Mouse (Mus musculus) intestine, embryonic 15.5 days (tissue): Measurements from ENCODE around the gene Rab21. TPM values are rescaled to one million over a fixed set of nuclear protein-coding genes. Genes with fewer than 3 reads are reported as not detected.

Source experiments
- ATAC-seq: fragments of 200-750 bp; cut with Nextera tagmentation; 2 replicates; pipeline ENCODE4 v1.8.0; 2017; ENCODE audit warnings: moderate TSS enrichment, moderate library complexity
- H3K27ac ChIP-seq: fragments of 300-500 bp; sonication (generic); 2 replicates; pipeline ENCODE4 v1.5.1; 2015; ENCODE audit warnings: mild to moderate bottlenecking, inconsistent platforms
- H3K27me3 ChIP-seq: fragments of 300-500 bp; sonication (generic); replicated peaks from 2 replicates; pipeline ENCODE4 v1.6.1; 2015; ENCODE audit warnings: inconsistent platforms
- H3K36me3 ChIP-seq: fragments of 300-500 bp; sonication (generic); 2 replicates; pipeline ENCODE4 v1.6.1; 2015; ENCODE audit warnings: inconsistent platforms
- H3K4me1 ChIP-seq: fragments of 300-500 bp; sonication (generic); replicated peaks from 2 replicates; pipeline ENCODE4 v1.6.1; 2015; ENCODE audit warnings: inconsistent platforms
- H3K4me2 ChIP-seq: fragments of 300-500 bp; sonication (generic); replicated peaks from 2 replicates; pipeline ENCODE4 v1.6.1; 2015; ENCODE audit warnings: mild to moderate bottlenecking, inconsistent platforms
- H3K4me3 ChIP-seq: fragments of 300-500 bp; sonication (generic); replicated peaks from 2 replicates; pipeline ENCODE4 v1.5.1; 2015; ENCODE audit warnings: inconsistent platforms
- H3K9ac ChIP-seq: fragments of 300-500 bp; sonication (generic); 2 replicates; pipeline ENCODE4 v1.6.1; 2015; ENCODE audit warnings: inconsistent platforms
- H3K9me3 ChIP-seq: fragments of 300-500 bp; sonication (generic); 2 replicates; pipeline ENCODE4 v1.6.1; 2016; ENCODE audit warnings: inconsistent platforms
- WGBS: fragments of 180-500 bp; shearing (Covaris S2); methylation state at CpG from one replicate; pipeline ENCODE4 v1.1.7; 2015; 5-methylcytosine and 5-hydroxymethylcytosine counted together
- polyA plus RNA-seq: library from polyadenylated mRNA; unstranded; fragments of >200 nt; fragmentation: Nextera tagmentation; extraction: Ambion mirVana; gene quantifications from 2 replicates; pipeline ENCODE4 v1.2.1, GENCODE M21; 2015

The Rab21 gene
- polyA plus RNA-seq = 5.5 and 8.1 TPM in 2 replicates

GRCm38 (mm10) chr10:115315473-115316171 lies at the start of gene Rab21:
TSS of gene Rab21 (minus strand) at chr10:115315594.
- Histone ChIP-seq H3K9ac (peak within 1 kb of the TSS; percentile 96), H3K27ac (peak within 1 kb of the TSS; percentile 95), H3K36me3 (no peaks in the 10 kb centered on the region), H3K9me3 (no peaks in the 10 kb centered on the region), H3K4me1 (peaks cover 17% of the 10 kb centered on the region), H3K4me2 (peak within 1 kb of the TSS; percentile 71), H3K27me3 (no peaks in the 10 kb centered on the region), H3K4me3 (peak within 1 kb of the TSS; percentile 93)
- WGBS = under 1% methylated on average over 48 of the region's 48 CpGs
- ATAC-seq = peak; percentile 91

DNA sequence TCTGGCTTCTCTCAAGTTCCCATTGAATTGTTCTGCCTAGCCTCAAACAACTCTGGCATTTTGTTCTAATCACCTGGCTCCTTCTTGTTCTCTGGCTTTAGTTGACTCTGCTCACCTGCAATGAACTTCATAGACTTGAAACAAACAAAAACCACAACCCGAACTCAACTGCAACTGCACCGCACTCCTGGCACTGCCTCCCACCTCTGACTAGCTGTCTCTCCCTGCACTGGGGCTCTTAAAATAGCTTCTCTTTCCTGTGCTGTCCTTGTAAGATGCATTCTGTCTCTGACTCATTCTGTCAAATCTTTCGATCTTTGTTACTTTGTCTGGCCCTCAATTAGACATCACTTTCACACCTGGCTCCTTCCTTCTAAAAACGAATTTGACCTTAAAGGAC lies 47.8 kb upstream of the Rab21 start:
- H3K36me3 ChIP-seq = no peaks in the 10 kb centered on the region
- peak overlapping the region; percentile 70 for H3K4me2 ChIP-seq
- 83% methylated on average over 4 of the region's 4 CpGs for WGBS
- H3K9ac ChIP-seq = no peak overlapping the region
- H3K9me3 ChIP-seq = no peaks in the 10 kb centered on the region
- H3K27me3 ChIP-seq = no peaks in the 10 kb centered on the region
- H3K4me1 ChIP-seq = no peaks in the 10 kb centered on the region
- no peak for ATAC-seq
- H3K27ac ChIP-seq = peak overlapping the region; percentile 94; the same call in 1 of the 2 replicates
- H3K4me3 ChIP-seq = peak overlapping the region; percentile 51; the same call in 1 of the 2 replicates

GRCm38 (mm10) chr10:115362623-115362964 lies 47.2 kb upstream of the Rab21 start:
- Histone ChIP-seq H3K9me3 (no peaks in the 10 kb centered on the region), H3K9ac (peak overlapping the region; percentile 44; the same call in 1 of the 2 replicates), H3K4me2 (peak overlapping the region; percentile 70), H3K27me3 (no peaks in the 10 kb centered on the region), H3K4me3 (peak overlapping the region; percentile 51), H3K36me3 (no peaks in the 10 kb centered on the region), H3K4me1 (no peaks in the 10 kb centered on the region), H3K27ac (peak overlapping the region; percentile 94)
- ATAC-seq = peak; percentile 18
- 6% methylated on average over 9 of the region's 9 CpGs for WGBS

DNA sequence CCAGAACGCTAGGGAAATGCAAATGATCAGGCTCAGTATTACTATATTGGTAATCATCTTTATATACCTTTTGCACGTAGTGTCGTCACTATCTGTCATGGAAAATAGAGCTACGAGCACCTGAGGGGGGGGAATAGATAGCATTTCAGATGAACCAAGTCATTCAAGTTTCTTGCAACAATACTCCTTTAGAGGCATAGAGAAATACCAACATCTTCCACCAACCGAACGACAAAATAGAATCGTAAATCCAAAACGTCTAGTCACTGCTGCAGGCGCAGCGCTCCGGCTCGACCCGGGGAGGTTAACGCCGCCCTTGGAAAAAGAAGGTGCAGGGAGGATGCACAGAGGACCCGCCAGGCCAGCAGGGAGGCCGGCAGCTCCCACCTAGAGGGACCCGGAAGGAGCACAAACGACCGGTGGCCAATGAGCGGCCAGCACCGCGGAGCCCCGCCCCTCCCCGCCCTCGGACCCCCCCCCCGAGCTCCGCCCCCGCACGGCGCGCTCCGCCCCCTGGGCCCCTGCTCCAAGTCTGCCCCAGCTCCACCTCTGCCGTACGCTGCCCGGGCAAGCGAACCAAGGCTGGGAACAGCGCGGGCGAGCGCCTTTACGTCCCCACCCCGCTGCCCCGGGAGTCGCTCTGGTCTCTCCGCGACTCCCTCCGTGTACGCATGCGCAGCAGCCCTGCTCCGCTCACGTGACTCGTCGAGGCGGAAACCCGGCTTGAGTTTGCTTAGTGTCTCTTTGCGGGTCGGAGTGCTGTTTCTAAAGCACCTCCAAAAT lies 46.6 kb upstream of the Rab21 start, which contains the start of gene Tmem19:
Gene Tmem19 (minus strand): TSS at position 662 of the 783 bp plus-strand sequence.
- Histone ChIP-seq H3K9ac (peak within 1 kb of the TSS; percentile 44), H3K4me3 (peak within 1 kb of the TSS; percentile 51), H3K4me1 (no peaks in the 10 kb centered on the region), H3K9me3 (no peaks in the 10 kb centered on the region), H3K27me3 (no peaks in the 10 kb centered on the region), H3K27ac (peak within 1 kb of the TSS; percentile 94), H3K36me3 (no peaks in the 10 kb centered on the region), H3K4me2 (peak within 1 kb of the TSS; percentile 70)
- peak; percentile 99 for ATAC-seq
- under 1% methylated on average over 49 of the region's 58 CpGs for WGBS

- H3K36me3 ChIP-seq = no peaks in the 10 kb centered on the region
- H3K27me3 ChIP-seq = no peaks in the 10 kb centered on the region
- ATAC-seq = no peak
- no peak overlapping the region for H3K4me2 ChIP-seq
- no peak overlapping the region for H3K4me3 ChIP-seq
- H3K9ac ChIP-seq = no peak overlapping the region
- H3K9me3 ChIP-seq = no peaks in the 10 kb centered on the region
- WGBS = 81% methylated on average over 7 of the region's 7 CpGs
- H3K27ac ChIP-seq = no peak overlapping the region
- H3K4me1 ChIP-seq = no peaks in the 10 kb centered on the region
Observed at GRCm38 (mm10) chr10:115359066-115359465, 43.7 kb upstream of the Rab21 start.

DNA sequence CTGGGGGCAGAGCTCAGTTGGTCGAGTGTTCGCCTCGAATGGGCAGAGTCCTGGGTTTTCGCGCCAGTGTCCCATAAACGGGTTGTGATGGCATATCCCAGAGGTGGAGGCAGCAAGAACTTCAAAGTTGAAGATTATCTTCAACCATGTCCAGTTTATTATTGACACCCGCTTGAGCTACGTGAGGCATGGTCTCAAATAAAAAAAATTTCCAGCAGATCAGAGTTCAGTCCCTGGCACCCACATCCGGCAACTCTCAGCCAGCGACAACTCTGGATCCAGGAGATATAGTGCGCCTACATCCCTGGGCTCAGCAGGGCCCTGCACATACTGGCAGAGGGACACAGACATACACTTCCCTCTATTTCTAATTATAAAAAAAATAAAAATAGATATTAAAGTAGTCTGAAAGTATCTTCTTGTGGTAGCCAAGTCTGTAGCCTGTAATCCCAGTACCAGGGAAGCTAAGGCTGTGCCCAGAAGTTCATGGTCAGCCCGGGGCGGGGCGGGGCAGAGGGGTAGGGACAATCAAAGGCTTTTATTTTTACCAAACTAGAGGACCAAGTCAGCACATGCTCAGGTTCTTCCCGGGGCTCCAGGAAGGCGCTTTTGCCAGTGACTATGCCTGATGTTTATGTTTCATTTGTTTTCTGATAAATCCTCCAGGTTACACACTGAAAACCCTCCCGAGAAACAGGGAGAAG lies 43.0 kb upstream of the Rab21 start:
- no peak for ATAC-seq
- no peak overlapping the region for H3K27ac ChIP-seq
- no peak overlapping the region for H3K4me3 ChIP-seq
- 91% methylated on average over 17 of the region's 17 CpGs for WGBS
- no peaks in the 10 kb centered on the region for H3K9me3 ChIP-seq
- H3K27me3 ChIP-seq = no peaks in the 10 kb centered on the region
- no peaks in the 10 kb centered on the region for H3K36me3 ChIP-seq
- H3K4me2 ChIP-seq = no peak overlapping the region
- H3K9ac ChIP-seq = no peak overlapping the region
- no peaks in the 10 kb centered on the region for H3K4me1 ChIP-seq

- H3K9ac ChIP-seq = no peak overlapping the region
- WGBS = 88% methylated on average over 6 of the region's 7 CpGs
Observed at GRCm38 (mm10) chr10:115356106-115356505, 40.7 kb upstream of the Rab21 start.

GRCm38 (mm10) chr10:115355016-115355415 lies 39.6 kb upstream of the Rab21 start:
- Histone ChIP-seq H3K4me3 (no peak overlapping the region), H3K4me1 (no peaks in the 10 kb centered on the region), H3K4me2 (no peak overlapping the region), H3K27me3 (no peaks in the 10 kb centered on the region), H3K9me3 (no peaks in the 10 kb centered on the region), H3K9ac (no peak overlapping the region), H3K27ac (no peak overlapping the region), H3K36me3 (no peaks in the 10 kb centered on the region)
- ATAC-seq = no peak
- WGBS = 89% methylated on average over 6 of the region's 6 CpGs

More at GRCm38 (mm10) chr10:115356106-115356505, 40.7 kb upstream of the Rab21 start:
- no peak overlapping the region for H3K4me2 ChIP-seq
- H3K27ac ChIP-seq = no peak overlapping the region
- H3K4me3 ChIP-seq = no peak overlapping the region
- H3K9me3 ChIP-seq = no peaks in the 10 kb centered on the region
- H3K4me1 ChIP-seq = no peaks in the 10 kb centered on the region
- no peaks in the 10 kb centered on the region for H3K27me3 ChIP-seq
- no peak for ATAC-seq
- H3K36me3 ChIP-seq = no peaks in the 10 kb centered on the region

GRCm38 (mm10) chr10:115354553-115354952 lies 39.2 kb upstream of the Rab21 start:
- Histone ChIP-seq H3K4me2 (no peak overlapping the region), H3K9me3 (no peaks in the 10 kb centered on the region), H3K4me3 (no peak overlapping the region), H3K36me3 (no peaks in the 10 kb centered on the region), H3K4me1 (no peaks in the 10 kb centered on the region), H3K27ac (no peak overlapping the region), H3K9ac (no peak overlapping the region), H3K27me3 (no peaks in the 10 kb centered on the region)
- no peak for ATAC-seq
- WGBS = 89% methylated on average over 6 of the region's 6 CpGs

DNA sequence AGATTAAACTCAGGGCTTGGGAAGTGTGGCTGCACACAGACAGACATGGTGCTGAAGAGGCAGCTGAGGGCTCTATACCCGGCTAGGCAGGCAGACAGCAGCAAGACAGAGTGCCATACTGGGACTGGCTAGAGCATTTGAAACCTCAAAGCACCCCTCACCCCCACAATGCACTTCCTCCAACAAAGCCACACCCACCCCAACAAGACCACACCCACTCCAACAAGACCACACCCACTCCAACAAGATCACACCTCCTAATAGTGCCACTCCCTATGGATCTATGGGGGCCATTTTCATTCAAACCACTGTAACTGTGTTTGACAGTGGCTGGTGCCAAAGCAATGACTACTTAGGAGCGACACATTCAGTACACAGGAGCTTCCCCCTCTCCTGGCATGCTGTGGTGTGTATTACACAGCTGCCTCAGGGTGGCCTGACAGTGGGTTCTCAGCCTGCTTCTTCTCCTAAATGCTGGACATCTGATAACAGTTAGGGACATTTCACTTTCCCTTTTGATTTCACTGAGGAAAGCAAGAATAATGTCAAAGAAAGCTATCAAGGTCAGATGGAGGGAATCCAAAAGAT lies 35.5 kb upstream of the Rab21 start:
- Histone ChIP-seq H3K9ac (no peak overlapping the region), H3K27me3 (no peaks in the 10 kb centered on the region), H3K4me3 (no peak overlapping the region), H3K4me1 (no peaks in the 10 kb centered on the region), H3K27ac (no peak overlapping the region), H3K4me2 (no peak overlapping the region), H3K9me3 (no peaks in the 10 kb centered on the region), H3K36me3 (no peaks in the 10 kb centered on the region)
- WGBS = 86% methylated on average over 2 of the region's 2 CpGs
- peak; percentile 24; the same call in 1 of the 2 replicates for ATAC-seq

DNA sequence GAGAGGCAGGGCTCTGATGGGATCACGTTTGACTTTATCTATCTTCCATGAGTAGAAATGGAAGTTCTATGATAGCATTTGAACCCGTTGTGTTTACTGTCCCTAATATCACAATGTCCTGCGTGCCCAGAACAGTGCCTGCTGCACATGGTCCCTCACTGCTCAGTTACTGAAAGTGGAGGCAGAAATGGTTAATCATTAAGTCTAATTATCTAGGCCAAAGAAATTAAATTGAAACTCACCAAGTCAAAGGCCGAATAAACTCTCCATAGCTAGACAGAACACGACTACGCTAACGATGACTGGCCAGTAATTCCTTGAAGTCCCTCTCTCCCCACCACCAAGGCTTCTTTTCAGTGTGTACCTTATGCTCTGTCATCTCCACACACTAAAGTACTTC lies 34.1 kb upstream of the Rab21 start:
- Histone ChIP-seq H3K4me2 (no peak overlapping the region), H3K36me3 (no peaks in the 10 kb centered on the region)

DNA sequence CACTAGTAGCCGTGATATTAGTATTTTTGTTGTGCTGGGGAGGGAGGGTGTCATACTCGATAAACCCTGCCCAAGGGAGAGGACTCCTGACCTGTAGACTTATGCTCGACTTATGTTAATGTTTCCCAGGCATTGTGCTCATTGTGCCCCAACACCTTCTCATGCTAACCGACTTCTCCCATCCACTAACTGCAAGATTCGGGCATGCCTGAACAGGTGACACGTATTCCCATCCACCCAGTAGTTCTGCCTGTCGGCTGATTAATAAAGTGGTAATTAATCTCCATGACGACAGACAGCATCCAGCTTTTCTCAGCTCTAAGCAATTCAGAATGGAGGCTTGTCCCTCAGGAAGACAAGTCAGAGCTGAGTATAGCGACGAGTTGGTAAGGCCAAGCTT lies 33.6 kb upstream of the Rab21 start:
- no peak overlapping the region for H3K27ac ChIP-seq
- H3K9ac ChIP-seq = no peak overlapping the region
- no peaks in the 10 kb centered on the region for H3K27me3 ChIP-seq
- H3K4me3 ChIP-seq = no peak overlapping the region
- H3K4me1 ChIP-seq = no peaks in the 10 kb centered on the region
- WGBS = 80% methylated on average over 10 of the region's 10 CpGs
- H3K36me3 ChIP-seq = no peaks in the 10 kb centered on the region
- no peak overlapping the region for H3K4me2 ChIP-seq
- peak; percentile 65; the same call in 1 of the 2 replicates for ATAC-seq
- no peaks in the 10 kb centered on the region for H3K9me3 ChIP-seq

More for the DNA sequence above, 34.1 kb upstream of the Rab21 start:
- no peaks in the 10 kb centered on the region for H3K9me3 ChIP-seq
- H3K27me3 ChIP-seq = no peaks in the 10 kb centered on the region
- H3K4me1 ChIP-seq = no peaks in the 10 kb centered on the region
- ATAC-seq = peak; percentile 74
- 66% methylated on average over 7 of the region's 7 CpGs for WGBS
- H3K4me3 ChIP-seq = no peak overlapping the region
- H3K9ac ChIP-seq = no peak overlapping the region
- no peak overlapping the region for H3K27ac ChIP-seq
